Mouse (Mus musculus) left cerebral cortex, adult 9 months (tissue): Measurements from ENCODE around the gene Maneal.

Source experiments
- DNase-seq, 2 experiments: peaks; one replicate each; pipeline ENCODE4 v3.0.0; 2022; ENCODE audit warnings: low spot score in 2 of 2

The Maneal gene

DNA sequence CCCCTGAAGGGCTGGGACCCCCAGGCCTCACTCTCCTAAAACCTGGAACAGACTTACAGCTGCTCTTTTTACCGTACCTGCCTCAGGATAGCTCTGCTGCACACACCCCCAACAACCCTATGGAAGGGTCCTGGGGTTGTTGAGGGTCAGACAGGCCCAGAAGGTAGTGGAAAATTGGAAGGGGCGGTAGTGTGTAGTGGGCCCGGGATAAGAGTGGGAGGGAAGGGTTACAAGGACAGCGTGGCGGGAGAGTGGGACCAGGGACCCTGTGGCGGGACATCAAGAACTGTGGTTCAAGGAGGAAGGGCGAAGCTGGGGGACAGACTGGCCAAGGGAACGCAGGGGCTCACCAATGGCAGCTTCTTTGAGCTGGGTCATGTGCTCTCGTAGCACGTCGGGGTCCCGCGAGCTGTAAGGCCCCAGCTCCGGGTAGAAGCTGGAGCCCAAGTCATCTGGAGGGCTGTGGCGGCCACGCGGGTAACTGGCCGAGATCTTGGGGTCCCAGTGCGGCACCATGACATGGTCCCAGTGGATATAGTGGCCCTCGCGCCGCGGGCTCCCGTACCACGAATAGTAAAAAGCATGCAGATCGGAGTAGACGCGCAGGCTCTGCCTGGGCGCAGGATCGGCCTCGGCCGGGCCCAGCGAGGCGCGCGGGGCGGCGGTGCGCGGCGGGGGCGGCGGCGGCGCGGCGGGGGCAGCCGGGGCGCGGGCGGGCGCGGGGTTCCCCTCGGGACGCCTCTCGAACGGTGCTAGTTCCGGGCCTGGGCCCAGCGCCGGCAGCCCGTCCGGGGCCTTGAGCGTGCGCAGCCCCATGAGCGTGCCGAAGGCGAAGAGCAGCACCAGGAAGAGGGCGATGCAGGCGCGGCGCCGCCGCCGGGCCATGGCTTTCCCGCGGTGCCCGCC is at the start of gene Maneal:
Maneal (minus strand) TSS at position 889 of the 906 bp plus-strand sequence.
- DNase-seq, result no peak

- peak in 1 of 2 experiments; percentile 29 for DNase-seq
These were observed 44.2 kb upstream of the Maneal start for GRCm38 (mm10) chr4:124905971-124906822.

- no peak for DNase-seq
These were observed 43.4 kb upstream of the Maneal start for GRCm38 (mm10) chr4:124905417-124905816.

DNA sequence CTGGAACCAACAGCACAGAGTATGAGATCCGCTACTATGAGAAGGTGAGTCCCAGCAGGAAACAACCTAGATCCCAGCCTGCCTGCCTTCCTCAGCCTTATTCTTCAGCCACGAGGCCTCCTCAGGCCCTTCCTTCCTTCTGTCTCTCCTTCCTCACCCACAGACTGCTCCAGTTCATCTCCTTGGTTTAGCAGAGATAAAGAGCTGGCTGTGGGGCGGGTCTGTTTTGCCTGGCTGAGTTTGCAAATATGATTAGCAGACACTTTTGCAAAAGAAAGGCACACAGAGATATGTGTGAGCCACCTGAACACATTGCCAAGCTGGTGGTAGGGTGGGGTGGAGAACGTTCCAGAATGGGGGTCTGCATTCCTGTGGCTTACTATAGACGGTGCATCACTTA is 37.9 kb upstream of the Maneal start:
- no peak for DNase-seq

- DNase-seq, result no peak
These were observed 36.5 kb upstream of the Maneal start for GRCm38 (mm10) chr4:124898428-124898827.

GRCm38 (mm10) chr4:124894508-124895428 is 32.8 kb upstream of the Maneal start:
- DNase-seq, result peak in 1 of 2 experiments; percentile 70

DNA sequence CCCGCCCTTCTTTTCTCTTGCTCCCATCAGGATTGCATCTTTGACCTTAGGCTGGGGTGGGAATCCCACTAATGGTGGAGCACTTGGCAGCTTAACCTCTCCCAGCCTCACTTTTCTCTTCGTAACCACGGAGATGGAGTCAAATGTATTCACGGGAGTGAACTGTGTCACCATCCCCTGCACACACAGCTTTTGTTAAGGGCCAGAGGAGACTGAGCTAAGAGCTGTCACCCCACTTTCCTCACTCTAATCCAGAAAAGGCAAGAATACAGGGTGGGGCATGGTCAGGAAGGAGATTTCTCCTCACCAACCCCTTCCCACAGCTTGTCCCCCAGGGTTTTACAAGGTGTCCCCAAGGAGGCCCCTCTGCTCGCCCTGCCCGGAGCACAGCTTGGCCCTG is 31.8 kb upstream of the Maneal start:
- DNase-seq, result no peak

GRCm38 (mm10) chr4:124890831-124891230 is 28.9 kb upstream of the Maneal start:
- DNase-seq, result peak in 1 of 2 experiments; percentile 43

GRCm38 (mm10) chr4:124889935-124890334 is 28.0 kb upstream of the Maneal start:
- DNase-seq, result no peak

DNA sequence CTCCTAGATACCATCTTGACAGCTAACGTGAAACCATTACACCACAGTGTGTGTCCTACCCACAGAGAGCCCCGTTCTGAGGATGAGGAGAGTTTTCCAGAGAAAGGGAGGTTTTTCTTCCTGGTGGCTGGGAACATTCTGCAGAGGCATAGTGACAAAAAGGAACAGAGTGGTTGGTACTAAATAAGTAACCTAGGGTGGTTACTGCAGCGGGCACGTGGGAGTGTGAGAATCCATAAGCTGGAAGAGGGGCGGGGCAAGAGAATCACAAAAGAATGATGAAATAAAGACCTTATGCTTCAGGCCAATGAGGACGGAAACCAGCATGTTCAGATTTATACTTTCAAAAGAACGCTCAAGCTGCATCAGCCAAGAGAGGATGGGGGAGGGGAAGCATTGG is 26.7 kb upstream of the Maneal start:
- peak in 1 of 2 experiments; percentile 57 for DNase-seq

GRCm38 (mm10) chr4:124882151-124882729 is 20.3 kb upstream of the Maneal start:
- DNase-seq, result no peak

DNA sequence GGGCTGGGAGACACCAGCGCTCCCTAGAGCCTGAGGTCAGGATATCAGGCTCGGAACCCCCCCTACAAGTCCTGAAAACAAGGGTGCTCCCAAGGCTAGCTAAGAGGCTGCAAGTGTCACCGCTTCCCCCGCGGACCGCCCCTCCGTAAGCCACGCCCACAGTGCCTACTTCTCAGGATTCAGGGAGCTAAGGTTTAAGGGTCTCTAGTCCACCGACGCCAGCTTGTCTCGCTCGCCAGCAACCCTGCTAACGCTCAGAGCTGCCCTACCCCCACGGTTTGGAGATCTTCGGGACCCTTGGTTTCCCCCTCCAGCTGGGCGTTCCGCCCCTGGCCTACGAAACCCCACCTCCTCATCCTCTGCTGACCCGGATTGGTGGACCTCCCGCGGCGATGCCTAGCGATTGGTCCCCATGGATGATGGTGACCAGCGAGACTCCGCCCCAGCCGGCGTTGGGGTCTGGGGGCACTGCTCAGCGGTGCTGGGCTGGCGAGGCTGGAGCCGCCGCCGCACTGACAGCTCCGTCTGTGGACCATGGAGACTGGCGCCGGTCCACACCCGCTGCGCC is 19.5 kb upstream of the Maneal start:
- peak; percentile 67 to 82 for DNase-seq

- DNase-seq, result no peak
These were observed 18.6 kb upstream of the Maneal start, which contains the start of gene Epha10 for GRCm38 (mm10) chr4:124880599-124880998. Gene Epha10, plus strand, starts transcription at chr4:124880899.

GRCm38 (mm10) chr4:124872719-124873118 is 10.7 kb upstream of the Maneal start:
- DNase-seq, result no peak

DNA sequence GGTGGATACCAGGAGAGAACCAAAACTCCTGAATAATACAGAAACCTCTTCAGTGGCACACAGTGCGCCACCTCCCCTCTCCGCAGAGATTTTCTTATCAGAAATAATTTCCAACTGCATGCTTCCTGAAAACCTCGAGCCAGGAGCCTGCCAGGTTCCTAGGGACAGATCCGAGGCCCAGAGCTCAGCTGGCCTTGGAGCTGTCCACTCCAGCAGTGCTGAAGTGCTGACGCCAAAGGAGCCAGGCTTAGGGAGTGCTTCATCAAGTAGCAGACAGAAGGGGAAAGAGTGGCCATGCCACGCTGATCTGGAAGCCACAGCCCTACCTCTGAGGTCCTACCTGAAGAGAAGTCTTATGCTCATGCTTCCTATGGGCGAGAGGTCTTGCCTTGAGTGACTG is 1.5 kb downstream of the Maneal start:
- no peak for DNase-seq

GRCm38 (mm10) chr4:124858370-124858769 is 3.6 kb downstream of the Maneal start:
- no peak for DNase-seq

DNA sequence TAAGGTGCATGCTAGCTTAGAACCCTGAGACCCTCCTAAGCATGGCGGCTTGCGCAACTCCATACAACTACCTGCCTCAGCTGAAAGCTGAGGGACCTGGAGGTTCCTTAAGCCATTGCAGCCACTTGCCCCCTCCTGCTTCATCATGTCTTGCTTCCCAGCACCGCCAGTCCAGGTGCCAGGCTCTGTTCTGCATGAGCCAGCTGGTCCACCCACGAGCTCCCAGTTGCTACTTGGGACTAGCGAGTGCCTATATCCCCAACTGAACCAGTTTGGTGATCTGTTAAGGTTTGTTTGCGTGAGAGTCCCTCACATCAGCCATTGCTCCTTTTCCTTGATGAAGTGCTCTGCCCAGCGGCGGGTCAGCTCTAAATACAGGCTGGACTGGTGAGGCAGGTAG is 5.7 kb downstream of the Maneal start:
- DNase-seq, result peak in 1 of 2 experiments; percentile 47

DNA sequence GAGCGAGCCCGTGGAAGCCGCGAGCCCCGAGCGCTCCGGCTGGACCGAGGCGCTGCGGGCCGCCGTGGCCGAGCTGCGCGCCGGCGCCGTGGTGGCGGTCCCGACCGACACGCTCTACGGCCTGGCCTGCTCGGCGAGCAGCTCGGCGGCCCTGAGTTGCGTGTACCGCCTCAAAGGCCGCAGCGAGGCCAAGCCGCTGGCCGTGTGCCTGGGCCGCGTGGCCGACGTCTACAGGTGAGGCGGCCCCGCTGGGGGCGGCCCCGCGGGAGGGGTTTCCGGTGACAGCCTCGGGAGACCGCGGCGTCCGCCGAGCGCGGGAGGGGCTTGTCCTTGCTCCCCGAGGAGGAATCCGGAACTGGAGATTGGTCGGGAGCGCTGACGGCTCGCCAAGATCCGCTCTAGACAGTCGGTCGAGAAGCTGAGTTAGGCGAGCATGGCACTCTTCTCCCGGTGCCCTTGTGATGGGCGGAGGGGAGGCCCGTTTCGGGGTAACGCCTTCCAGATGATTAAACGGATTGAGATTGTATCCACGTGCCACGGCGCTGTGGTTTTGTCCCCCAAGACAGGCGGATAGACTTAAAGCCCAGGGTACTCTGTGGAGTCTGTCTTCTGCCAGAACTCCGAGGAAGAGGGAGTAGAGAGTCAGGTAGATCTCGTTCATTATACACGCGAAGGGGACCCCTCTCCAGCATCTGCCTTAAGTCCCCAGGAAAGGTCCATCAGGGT is 10.9 kb downstream of the Maneal start, which contains the start of gene 1110065P20Rik:
1110065P20Rik (minus strand) TSS at position 264 of the 726 bp plus-strand sequence.
- peak in 1 of 2 experiments; percentile 71 for DNase-seq

DNA sequence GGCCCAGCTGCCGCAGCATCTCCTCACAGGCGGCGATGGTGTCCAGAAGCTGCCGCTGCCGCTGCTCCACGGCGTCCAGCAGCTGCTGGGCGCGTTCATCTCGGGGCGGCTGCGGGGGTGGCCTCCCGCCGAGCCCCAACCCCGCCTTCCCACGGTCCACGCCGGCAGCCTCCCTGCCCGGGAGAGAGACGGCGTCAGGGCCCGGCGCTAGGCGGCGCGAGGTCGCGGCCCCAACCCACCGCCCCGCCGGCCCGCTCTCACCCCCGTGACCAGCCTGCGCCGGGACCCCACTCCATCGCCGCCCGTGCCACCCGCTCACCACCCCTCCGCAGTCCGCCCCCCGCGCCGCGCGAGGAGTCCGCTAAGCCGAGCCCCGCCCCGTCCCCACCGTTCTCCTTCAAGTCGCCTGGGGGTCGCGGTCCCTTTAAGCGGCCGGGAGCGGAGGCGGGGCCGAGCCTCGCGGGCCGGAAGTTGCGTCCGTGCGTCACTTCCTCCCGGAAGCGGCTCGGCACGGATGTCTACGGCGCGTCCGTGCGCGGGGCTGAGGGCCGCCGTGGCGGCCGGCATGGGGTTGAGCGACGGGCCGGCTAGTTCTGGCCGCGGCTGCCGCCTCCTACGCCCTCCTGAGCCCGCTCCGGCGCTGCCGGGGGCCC is 11.6 kb downstream of the Maneal start, which contains the start of gene Yrdc:
Yrdc (plus strand) TSS at position 419 of the 653 bp plus-strand sequence.
- DNase-seq, result peak; percentile 76 to 93
